Comparison of ENCODE assay signal across 8 mouse cellular contexts in genomic region chr2:34874816-34875345, GRCm38 (mm10). TPM values are rescaled to one million over a fixed set of nuclear protein-coding genes. Genes with fewer than 3 reads are reported as not detected.
DNase-seq lines count a peak whose midpoint lies in the region; ATAC-seq and TF ChIP-seq lines count a peak whose summit lies in the region.

Psmd5 (minus strand) TSS chr2:34874968.

- no peaks in the 10 kb centered on the region for H3K27me3 ChIP-seq in Patski
- peaks cover 30% of the 10 kb centered on the region for H3K27me3 ChIP-seq in forebrain, embryonic 15.5 days
- peaks cover 27% of the 10 kb centered on the region for H3K27me3 ChIP-seq in hindbrain, embryonic 14.5 days (ENCODE audit: control insufficient read depth, insufficient read depth, low read length)
- H3K27me3 ChIP-seq in neural tube, embryonic 11.5 days (ENCODE audit: control insufficient read depth, insufficient read depth, low read length) = peaks cover 9% of the 10 kb centered on the region

- TF ChIP-seq CTCF in Patski (IDR thresholded peaks at IDR 0.05) = no peak

- no peaks in the 10 kb centered on the region for H3K9me3 ChIP-seq in forebrain, embryonic 15.5 days
- no peaks in the 10 kb centered on the region for H3K9me3 ChIP-seq in hindbrain, embryonic 14.5 days (ENCODE audit: control insufficient read depth, low read length)
- H3K9me3 ChIP-seq in neural tube, embryonic 11.5 days (ENCODE audit: control insufficient read depth, low read length) = no peaks in the 10 kb centered on the region

- CTCF ChIA-PET in Patski (lab: Charles Lee) = no interaction called here

- DNase-seq in Patski (ENCODE audit: low read depth, low spot score) = peak; percentile 51
- DNase-seq in hindbrain, embryonic 14.5 days (ENCODE audit: low spot score) = no peak
- DNase-seq in left cerebral cortex, postnatal 4 days = no peak
- DNase-seq in neural tube, embryonic 11.5 days (ENCODE audit: low spot score) = no peak
- DNase-seq in B cell, adult 2 months = no peak
- no peak for DNase-seq in urinary bladder, adult 18-20 months (ENCODE audit: low spot score in 2 of 2)

- POLR2A ChIA-PET in Patski (lab: Charles Lee) = interaction anchor here (0.6 to 1.3 kb wide), 2 partner anchors 22 to 48 kb away, joined by 3 read pairs; no protein-coding TSS in a partner anchor

- no peaks in the 10 kb centered on the region for H3K36me3 ChIP-seq in forebrain, embryonic 15.5 days
- no peaks in the 10 kb centered on the region for H3K36me3 ChIP-seq in hindbrain, embryonic 14.5 days (replicated peaks; ENCODE audit: control insufficient read depth, insufficient read depth)
- H3K36me3 ChIP-seq in neural tube, embryonic 11.5 days (ENCODE audit: control insufficient read depth, insufficient read depth, low read length) = no peaks in the 10 kb centered on the region

- in situ Hi-C loops in Patski (cut with MboI; ENCODE audit: low pct_unique_long_range_greater_than_20kb) = no loop called here

- H3K9ac ChIP-seq in forebrain, embryonic 15.5 days (replicated peaks) = no peak within 1 kb of the TSS
- H3K9ac ChIP-seq in hindbrain, embryonic 14.5 days = peak within 1 kb of the TSS; percentile 5; the same call in 1 of the 2 replicates
- H3K9ac ChIP-seq in neural tube, embryonic 11.5 days (ENCODE audit: low read length) = no peak within 1 kb of the TSS

- peaks cover 7% of the 10 kb centered on the region for H3K4me1 ChIP-seq in forebrain, embryonic 15.5 days
- H3K4me1 ChIP-seq in hindbrain, embryonic 14.5 days (replicated peaks; ENCODE audit: control insufficient read depth, insufficient read depth, low read length) = peaks cover 7% of the 10 kb centered on the region
- peaks cover 4% of the 10 kb centered on the region for H3K4me1 ChIP-seq in neural tube, embryonic 11.5 days (ENCODE audit: control insufficient read depth, insufficient read depth, low read length)

- intact Hi-C loops in left cerebral cortex, postnatal 4 days (cut with DNase I) = loop anchor here (10.0 kb wide), 1 partner anchor 230 kb away; the partner anchor contains the start of genes AI182371 and Cntrl

- no peak within 1 kb of the TSS for H3K4me3 ChIP-seq in forebrain, embryonic 15.5 days
- no peak within 1 kb of the TSS for H3K4me3 ChIP-seq in hindbrain, embryonic 14.5 days (replicated peaks; ENCODE audit: low read length)
- H3K4me3 ChIP-seq in neural tube, embryonic 11.5 days (ENCODE audit: low read depth, low read length) = no peak within 1 kb of the TSS; the same call in 1 of the 2 replicates

- WGBS in forebrain, embryonic 15.5 days = 12% methylated on average over 8 of the region's 8 CpGs
- 19% methylated on average over 8 of the region's 8 CpGs for WGBS in hindbrain, embryonic 14.5 days
- 14% methylated on average over 8 of the region's 8 CpGs for WGBS in neural tube, embryonic 11.5 days

- no peak within 1 kb of the TSS for H3K4me2 ChIP-seq in forebrain, embryonic 15.5 days (replicated peaks)
- H3K4me2 ChIP-seq in hindbrain, embryonic 14.5 days (replicated peaks) = peak within 1 kb of the TSS; percentile 15; the same call in 1 of the 2 replicates
- H3K4me2 ChIP-seq in neural tube, embryonic 11.5 days (ENCODE audit: low read depth) = peak within 1 kb of the TSS; percentile 15; the same call in 1 of the 2 replicates

- no peak for ATAC-seq in CD4-positive, CD25-positive, alpha-beta regulatory T cell, adult 4 months
- no peak for ATAC-seq in Patski
- ATAC-seq in forebrain, embryonic 15.5 days (replicated peaks) = no peak
- ATAC-seq in hindbrain, embryonic 14.5 days (ENCODE audit: low FRiP score) = no peak
- no peak for ATAC-seq in neural tube, embryonic 11.5 days (ENCODE audit: insufficient read depth, low FRiP score, low TSS enrichment)

- H3K27ac ChIP-seq in forebrain, embryonic 15.5 days (replicated peaks) = no peak within 1 kb of the TSS
- no peak within 1 kb of the TSS for H3K27ac ChIP-seq in hindbrain, embryonic 14.5 days
- no peak within 1 kb of the TSS for H3K27ac ChIP-seq in neural tube, embryonic 11.5 days (ENCODE audit: low read depth, low read length)

RNA-seq across cellular contexts. Expression of gene Psmd5, which starts in this region (rescaled TPM):
- 10 to 100 TPM; 70.7 to 89.2 TPM for polyA plus RNA-seq in CD4-positive, CD25-positive, alpha-beta regulatory T cell, adult 4 months (2017; shearing (Covaris generic))
- polyA plus RNA-seq in Patski (2021) = 82.5 TPM
- 101 and 108 TPM in 2 replicates for polyA plus RNA-seq in forebrain, embryonic 15.5 days (2015; fragmentation: Nextera tagmentation; extraction: Ambion mirVana)
- 107 and 114 TPM in 2 replicates for polyA plus RNA-seq in hindbrain, embryonic 14.5 days (2014; fragmentation: Nextera tagmentation; extraction: Ambion mirVana)
- 10 to 100 TPM; 38.2 to 45.8 TPM for total RNA-seq in left cerebral cortex, postnatal 4 days (2021)
- 130 and 133 TPM in 2 replicates for polyA plus RNA-seq in neural tube, embryonic 11.5 days (2014; fragmentation: Nextera tagmentation; extraction: Ambion mirVana)
